Mouse (Mus musculus) stomach, embryonic 14.5 days (tissue): Measurements from ENCODE around the gene Dmrt3. TPM values are rescaled to one million over a fixed set of nuclear protein-coding genes. Genes with fewer than 3 reads are reported as not detected.

Source experiments
- ATAC-seq: fragments of 200-750 bp; cut with Nextera tagmentation; 2 replicates; pipeline ENCODE4 v1.8.0; 2017; ENCODE audit warnings: low read depth, moderate TSS enrichment; ENCODE audit not compliant: insufficient number of reproducible peaks, insufficient read depth, low FRiP score
- H3K27ac ChIP-seq: fragments of 300-500 bp; sonication (generic); 2 replicates; pipeline ENCODE4 v1.5.1; 2014; ENCODE audit warnings: mild to moderate bottlenecking, low read length, moderate library complexity, mixed read lengths
- H3K27me3 ChIP-seq: fragments of 300-500 bp; sonication (generic); 2 replicates; pipeline ENCODE4 v1.6.1; 2014; ENCODE audit warnings: low read length, control low read depth, mixed read lengths; ENCODE audit not compliant: control insufficient read depth, insufficient read depth
- H3K36me3 ChIP-seq: fragments of 300-500 bp; sonication (generic); 2 replicates; pipeline ENCODE4 v1.6.1; 2014; ENCODE audit warnings: mild to moderate bottlenecking, control low read depth, low read length, moderate library complexity, mixed read lengths; ENCODE audit not compliant: control insufficient read depth, insufficient read depth
- H3K4me1 ChIP-seq: fragments of 300-500 bp; sonication (generic); 2 replicates; pipeline ENCODE4 v1.6.1; 2014; ENCODE audit warnings: low read length, control low read depth, mixed read lengths; ENCODE audit not compliant: control insufficient read depth, insufficient read depth
- H3K4me2 ChIP-seq: fragments of 300-500 bp; sonication (generic); replicated peaks from 2 replicates; pipeline ENCODE4 v1.6.1; 2014; ENCODE audit warnings: low read depth, low read length, control low read depth
- H3K4me3 ChIP-seq: fragments of 300-500 bp; sonication (generic); 2 replicates; pipeline ENCODE4 v1.5.1; 2014; ENCODE audit warnings: low read depth, low read length, control low read depth
- H3K9ac ChIP-seq: fragments of 300-500 bp; sonication (generic); replicated peaks from 2 replicates; pipeline ENCODE4 v1.6.1; 2014; ENCODE audit warnings: low read depth, mild to moderate bottlenecking, control low read depth, low read length, moderate library complexity, mixed read lengths
- H3K9me3 ChIP-seq: fragments of 300-500 bp; sonication (generic); 2 replicates; pipeline ENCODE4 v1.6.1; 2016; ENCODE audit warnings: low read depth, low read length, control low read depth; ENCODE audit not compliant: control insufficient read depth
- WGBS: fragments of 180-500 bp; shearing (Covaris S2); extraction: QIAGEN DNeasy Blood & Tissue Kit; methylation state at CpG from one replicate; pipeline ENCODE4 v1.1.7; 2014; 5-methylcytosine and 5-hydroxymethylcytosine counted together
- polyA plus RNA-seq: library from polyadenylated mRNA; unstranded; fragments of >200 nt; fragmentation: Nextera tagmentation; extraction: Ambion mirVana; gene quantifications from 2 replicates; pipeline ENCODE4 v1.2.1, GENCODE M21; 2014

Dmrt3 gene
- polyA plus RNA-seq, 1 experiment from 2014 or later, result 1.9 TPM

DNA sequence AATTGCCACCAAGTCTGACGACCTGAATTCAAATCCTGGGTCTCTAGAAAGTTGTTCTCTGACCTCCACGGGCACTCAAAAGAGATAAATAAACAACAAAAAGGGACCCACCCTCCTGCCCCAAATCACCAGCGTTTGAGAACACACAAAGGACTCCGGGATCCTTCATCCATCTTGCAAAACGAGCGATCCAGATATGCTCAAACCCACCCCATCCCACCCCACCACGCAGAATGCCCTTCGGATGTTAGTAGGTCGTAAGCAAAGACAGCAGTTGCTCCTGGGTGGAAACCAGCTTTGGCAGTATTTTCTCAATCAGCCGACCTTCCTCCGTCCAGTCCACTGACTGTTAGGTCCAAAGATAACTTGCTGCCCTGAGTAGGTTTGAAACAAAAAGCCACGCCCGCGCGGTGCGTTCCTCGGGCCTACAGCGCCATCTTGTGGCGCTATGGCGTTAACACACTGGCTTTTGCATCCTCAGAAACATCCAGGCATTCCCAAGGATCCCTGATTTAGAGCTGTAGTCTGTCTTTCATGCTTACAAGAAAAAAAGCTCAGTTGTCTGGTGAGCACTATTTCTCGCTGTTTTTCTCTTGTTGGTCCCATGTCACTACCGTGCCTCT lies 25.6 kb downstream of the Dmrt3 start:
- Histone ChIP-seq H3K9ac (no peak overlapping the region), H3K36me3 (no peaks in the 10 kb centered on the region), H3K27me3 (no peaks in the 10 kb centered on the region), H3K4me2 (peak overlapping the region; percentile 35), H3K4me1 (no peaks in the 10 kb centered on the region), H3K4me3 (peak overlapping the region; percentile 14; the same call in 1 of the 2 replicates), H3K9me3 (no peaks in the 10 kb centered on the region), H3K27ac (no peak overlapping the region)
- ATAC-seq, result no peak; the same call in 1 of the 2 replicates
- 11% methylated on average over 22 of the region's 22 CpGs for WGBS

DNA sequence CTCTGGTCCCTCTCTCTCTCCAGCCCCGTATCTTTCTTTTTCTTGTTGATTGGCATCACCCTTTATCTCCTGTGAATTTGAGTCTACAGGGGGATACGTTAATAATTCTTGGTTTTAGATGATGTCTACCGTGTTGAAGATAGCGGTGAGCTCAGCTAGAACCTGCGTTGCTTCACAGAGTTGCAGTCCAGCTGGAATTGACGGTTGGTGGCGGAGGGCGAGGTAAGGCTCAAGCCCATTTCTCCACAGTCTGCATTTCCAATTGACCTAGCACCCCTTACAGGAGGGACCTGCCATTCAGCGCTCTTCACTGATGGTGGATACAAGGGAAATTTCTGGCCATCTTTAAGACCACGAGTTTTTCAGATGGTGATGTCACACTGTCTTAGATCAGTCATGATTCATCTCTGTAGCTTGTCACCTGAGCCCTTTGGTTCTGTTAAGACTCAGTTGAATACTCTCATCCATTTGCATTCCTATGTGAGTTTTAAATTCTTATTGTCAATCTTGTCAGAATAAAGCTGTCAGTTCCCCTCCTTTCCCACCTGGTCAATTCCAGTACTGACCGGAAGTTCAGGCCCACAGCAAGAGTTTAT lies 28.8 kb downstream of the Dmrt3 start:
- H3K27me3 ChIP-seq, result no peaks in the 10 kb centered on the region
- H3K27ac ChIP-seq, result no peak overlapping the region
- no peak for ATAC-seq
- no peak overlapping the region for H3K9ac ChIP-seq
- no peaks in the 10 kb centered on the region for H3K9me3 ChIP-seq
- H3K4me1 ChIP-seq, result no peaks in the 10 kb centered on the region
- WGBS, result 73% methylated on average over 11 of the region's 11 CpGs
- H3K4me3 ChIP-seq, result no peak overlapping the region
- H3K36me3 ChIP-seq, result no peaks in the 10 kb centered on the region
- H3K4me2 ChIP-seq, result no peak overlapping the region

DNA sequence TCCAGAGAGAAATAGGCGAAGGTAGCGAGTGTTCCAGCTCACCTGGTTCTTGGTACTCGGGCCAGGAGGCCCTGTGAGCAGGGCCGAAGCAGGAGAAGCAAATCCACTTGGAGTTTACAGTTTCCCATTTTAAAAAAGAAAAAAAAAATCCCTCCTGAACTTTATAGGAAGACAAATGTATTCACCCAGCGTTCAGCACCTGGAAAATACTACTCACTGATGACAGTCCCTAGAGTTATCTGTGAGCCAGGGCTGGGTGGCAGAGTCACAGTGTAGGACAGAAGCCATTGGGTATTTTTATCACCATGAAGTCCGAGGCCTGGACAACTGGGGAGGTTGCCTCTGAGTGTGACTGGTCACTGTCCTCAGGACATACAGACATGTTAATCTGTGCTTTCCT lies 31.7 kb downstream of the Dmrt3 start:
- no peaks in the 10 kb centered on the region for H3K9me3 ChIP-seq
- no peak overlapping the region for H3K9ac ChIP-seq
- no peak overlapping the region for H3K4me3 ChIP-seq
- H3K36me3 ChIP-seq, result no peaks in the 10 kb centered on the region
- H3K27ac ChIP-seq, result no peak overlapping the region
- no peaks in the 10 kb centered on the region for H3K4me1 ChIP-seq
- 88% methylated on average over 6 of the region's 6 CpGs for WGBS
- no peaks in the 10 kb centered on the region for H3K27me3 ChIP-seq
- no peak overlapping the region for H3K4me2 ChIP-seq
- no peak for ATAC-seq

DNA sequence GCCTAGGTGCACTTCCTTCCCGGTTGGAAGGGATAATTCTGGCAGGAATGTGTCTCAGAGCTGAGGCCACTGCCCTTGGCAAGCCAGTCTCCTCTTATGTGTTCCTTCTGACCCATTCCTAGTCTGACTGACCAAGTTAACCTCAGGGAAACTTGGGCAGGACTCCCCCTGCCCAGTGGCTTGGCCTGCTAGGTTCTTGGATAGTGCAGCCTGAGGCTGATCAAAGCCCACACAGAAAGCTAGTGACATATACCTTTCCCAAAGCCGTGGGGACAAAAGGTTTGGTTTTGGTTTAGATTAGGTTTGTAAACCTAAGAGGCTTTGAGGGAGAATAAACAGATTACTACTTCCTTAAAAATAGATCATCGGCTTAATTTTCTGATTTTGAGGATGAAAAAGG lies 37.0 kb downstream of the Dmrt3 start:
- H3K9ac ChIP-seq, result no peak overlapping the region
- no peaks in the 10 kb centered on the region for H3K36me3 ChIP-seq
- H3K4me2 ChIP-seq, result no peak overlapping the region
- H3K27ac ChIP-seq, result no peak overlapping the region
- H3K9me3 ChIP-seq, result no peaks in the 10 kb centered on the region
- no peak overlapping the region for H3K4me3 ChIP-seq
- WGBS, result 60% methylated on average over 3 of the region's 3 CpGs
- ATAC-seq, result no peak
- H3K4me1 ChIP-seq, result no peaks in the 10 kb centered on the region
- H3K27me3 ChIP-seq, result no peaks in the 10 kb centered on the region

DNA sequence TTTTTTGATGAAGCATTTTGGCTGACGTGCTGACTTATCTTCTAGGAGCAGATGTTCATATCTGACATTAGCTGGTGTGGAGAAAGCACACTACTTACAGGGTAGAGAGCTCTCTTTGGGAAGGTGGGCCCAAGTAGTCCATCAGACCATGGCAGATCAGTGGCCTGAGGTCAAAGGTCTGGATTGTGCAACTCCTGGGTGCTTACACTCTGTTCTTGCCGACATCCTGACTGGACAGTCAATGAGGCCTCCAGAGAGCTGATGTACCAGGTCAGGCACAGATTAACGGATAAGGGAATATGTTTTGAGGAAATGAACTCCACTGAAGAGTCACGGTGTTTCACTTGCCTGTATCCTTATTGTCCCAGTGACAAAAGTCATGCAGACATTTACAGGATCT lies 38.6 kb downstream of the Dmrt3 start:
- Histone ChIP-seq H3K9me3 (no peaks in the 10 kb centered on the region), H3K4me1 (no peaks in the 10 kb centered on the region), H3K4me2 (no peak overlapping the region), H3K27ac (no peak overlapping the region), H3K27me3 (no peaks in the 10 kb centered on the region), H3K4me3 (no peak overlapping the region), H3K9ac (no peak overlapping the region), H3K36me3 (no peaks in the 10 kb centered on the region)
- no peak for ATAC-seq
- WGBS, result 66% methylated on average over 4 of the region's 4 CpGs

DNA sequence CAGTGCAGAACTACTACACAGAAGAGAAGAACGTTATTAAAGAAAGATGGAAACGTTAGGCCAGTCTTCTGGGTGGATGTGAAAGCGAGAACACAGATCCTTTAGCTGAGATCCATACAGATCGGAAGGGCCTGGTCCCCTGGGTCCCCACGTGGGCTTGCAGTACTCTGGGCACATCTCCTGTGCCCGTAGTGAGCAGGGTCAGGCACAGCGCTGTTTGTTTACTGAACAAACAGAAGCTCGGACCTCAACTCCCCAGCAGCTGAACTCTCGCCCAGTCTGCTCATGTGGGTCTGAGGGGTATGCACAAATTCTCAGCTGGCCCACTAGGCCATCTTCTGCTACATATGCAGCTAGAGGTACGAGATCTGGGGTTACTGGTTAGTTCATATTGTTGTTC lies 40.4 kb downstream of the Dmrt3 start:
- H3K4me2 ChIP-seq, result no peak overlapping the region
- WGBS, result 61% methylated on average over 10 of the region's 10 CpGs
- no peaks in the 10 kb centered on the region for H3K36me3 ChIP-seq
- H3K27ac ChIP-seq, result no peak overlapping the region
- peaks cover 8% of the 10 kb centered on the region; the same call in 1 of the 2 replicates for H3K4me1 ChIP-seq
- no peak overlapping the region for H3K9ac ChIP-seq
- no peak for ATAC-seq
- H3K9me3 ChIP-seq, result no peaks in the 10 kb centered on the region
- no peak overlapping the region for H3K4me3 ChIP-seq
- H3K27me3 ChIP-seq, result no peaks in the 10 kb centered on the region

DNA sequence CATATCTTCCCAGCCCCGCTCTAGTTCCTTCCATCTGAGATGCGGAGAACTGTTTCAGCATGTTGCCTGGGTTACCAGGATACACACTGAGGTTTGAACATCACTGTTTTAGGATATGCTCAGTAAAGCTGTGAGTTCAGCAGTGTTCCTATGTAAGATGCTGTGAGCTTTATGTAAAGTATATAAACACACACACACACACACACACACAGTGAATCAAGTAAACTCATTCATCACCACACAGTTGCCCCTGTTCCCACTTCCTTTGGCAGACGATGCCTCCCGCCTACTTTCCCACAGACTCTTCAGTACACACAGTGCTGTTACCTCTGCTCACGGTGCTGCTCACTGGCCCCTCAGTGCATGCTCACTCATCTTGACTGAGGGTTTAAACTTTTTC lies 42.5 kb downstream of the Dmrt3 start:
- Histone ChIP-seq H3K27ac (no peak overlapping the region), H3K4me1 (peaks cover 8% of the 10 kb centered on the region; the same call in 1 of the 2 replicates), H3K4me2 (no peak overlapping the region), H3K4me3 (no peak overlapping the region), H3K27me3 (no peaks in the 10 kb centered on the region), H3K9ac (no peak overlapping the region), H3K9me3 (no peaks in the 10 kb centered on the region), H3K36me3 (no peaks in the 10 kb centered on the region)
- 64% methylated on average over 5 of the region's 5 CpGs for WGBS
- no peak for ATAC-seq

DNA sequence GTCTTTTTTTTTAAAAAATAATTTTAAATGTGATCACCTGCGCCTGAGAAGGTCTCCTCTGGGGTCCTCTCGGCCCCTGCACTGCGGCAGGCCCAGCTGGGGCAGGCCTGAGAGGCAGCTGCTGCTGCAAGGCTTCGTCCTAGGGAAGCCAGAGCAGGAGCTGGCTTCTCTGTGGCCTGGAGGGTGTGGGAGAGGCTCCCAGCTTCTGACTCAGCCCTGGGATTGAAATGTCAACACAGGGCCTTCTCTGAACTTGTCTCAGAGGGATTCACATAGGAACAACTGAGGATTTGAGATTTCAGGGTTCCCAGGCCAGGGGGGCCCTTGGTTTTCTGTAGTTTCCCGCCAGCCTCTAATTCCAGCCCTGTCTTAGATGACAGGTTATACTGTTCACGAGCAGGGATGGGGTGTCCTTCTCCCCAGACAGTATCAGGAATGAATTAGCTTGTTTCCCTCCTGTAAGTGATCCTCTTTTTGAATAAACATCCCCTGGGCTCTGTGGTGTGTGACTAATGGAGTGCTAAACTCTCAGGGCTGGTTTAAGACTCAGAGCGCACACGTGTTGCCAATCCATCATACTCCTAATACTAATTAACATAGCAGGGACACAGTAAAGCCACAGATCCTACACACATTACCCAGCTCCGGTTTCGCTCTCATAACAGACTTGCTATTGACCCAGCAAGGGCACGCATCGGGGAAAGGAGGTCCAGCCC lies 44.1 kb downstream of the Dmrt3 start:
- Histone ChIP-seq H3K27me3 (no peaks in the 10 kb centered on the region), H3K9ac (no peak overlapping the region), H3K27ac (no peak overlapping the region), H3K9me3 (no peaks in the 10 kb centered on the region), H3K4me2 (no peak overlapping the region), H3K4me1 (peaks cover 8% of the 10 kb centered on the region; the same call in 1 of the 2 replicates), H3K36me3 (no peaks in the 10 kb centered on the region), H3K4me3 (no peak overlapping the region)
- peak; percentile 53; the same call in 1 of the 2 replicates for ATAC-seq
- whole genome bisulfite sequencing, result 31% methylated on average over 12 of the region's 12 CpGs
